ENCODE assay signal across 11 mouse cellular contexts in genomic region chr9:45501963-45502641, GRCm38 (mm10).
A peak's percentile ranks its signal among the peaks of the same experiment; 100 is the strongest.
DNase-seq lines count a peak whose midpoint lies in the region; TF ChIP-seq lines count a peak whose summit lies in the region.
"Had no signal": no experiment of that assay in that cellular context is flagged by ENCODE, and none has a peak within 500 bp of the region (broad histone marks: within the 10 kb centered on the region; RNA-seq: fewer than 3 reads in every experiment).

No protein-coding gene starts in this region.

- peak overlapping the region; percentile 12 for H3K27ac ChIP-seq in heart, embryonic 10.5 days
- peak overlapping the region; percentile 76 for H3K27ac ChIP-seq in ES-Bruce4 (ENCODE audit: insufficient read depth, low read length)
- H3K27ac ChIP-seq in forebrain, embryonic 10.5 days = peak overlapping the region; percentile 56

- peak; percentile 78 for DNase-seq in heart, embryonic 10.5 days (ENCODE audit: low spot score)
- DNase-seq in heart, postnatal 36 days = no peak
- DNase-seq in forebrain, embryonic 10.5 days (ENCODE audit: extremely low spot score, low spot score) = peak; percentile 53
- DNase-seq in lung, postnatal 36 days = peak; percentile 26
- no peak for DNase-seq in cerebellum, postnatal 36 days
- DNase-seq in left cerebral cortex, postnatal 4 days = no peak
- DNase-seq in cerebellum, adult 9-10 months = no peak
- DNase-seq: cerebellum, adult 11-12 months; layer of hippocampus, postnatal 36 days had no signal

- intact Hi-C loops in heart, postnatal 36 days (cut with DNase I) = no loop called here
- intact Hi-C loops in left cerebral cortex, postnatal 4 days (cut with DNase I) = no loop called here

- peaks cover 9% of the 10 kb centered on the region; the same call in 1 of the 2 replicates for H3K27me3 ChIP-seq in heart, embryonic 10.5 days (ENCODE audit: insufficient read depth, poor library complexity, severe bottlenecking)
- no peaks in the 10 kb centered on the region for H3K27me3 ChIP-seq in ES-Bruce4 (ENCODE audit: control insufficient read depth, insufficient read depth, low read length, poor library complexity, severe bottlenecking)
- H3K27me3 ChIP-seq in forebrain, embryonic 10.5 days (ENCODE audit: poor library complexity, severe bottlenecking) = peaks cover 54% of the 10 kb centered on the region

- WGBS in heart, embryonic 10.5 days = 20% methylated on average over 14 of the region's 14 CpGs
- 5% methylated on average over 14 of the region's 14 CpGs for WGBS in forebrain, embryonic 10.5 days

- H3K9ac ChIP-seq in ES-Bruce4 (ENCODE audit: low read depth, poor library complexity, severe bottlenecking) = no peak overlapping the region

- H3K4me1 ChIP-seq in heart, embryonic 10.5 days = peaks cover 48% of the 10 kb centered on the region
- H3K4me1 ChIP-seq in ES-Bruce4 (ENCODE audit: control insufficient read depth, insufficient read depth, low read length) = peaks cover 9% of the 10 kb centered on the region
- peaks cover 44% of the 10 kb centered on the region for H3K4me1 ChIP-seq in forebrain, embryonic 10.5 days

- TF ChIP-seq CTCF in ES-Bruce4 (IDR thresholded peaks at IDR 0.05; ENCODE audit: low read depth, low read length) = no peak

- peak; percentile 97 for TF ChIP-seq EP300 in ES-Bruce4 (IDR thresholded peaks at IDR 0.05; ENCODE audit: insufficient read depth, low read depth, low read length)

- no peak for TF ChIP-seq POLR2A in ES-Bruce4 (IDR thresholded peaks at IDR 0.05; ENCODE audit: insufficient read depth, low read length)

- H3K4me3 ChIP-seq in heart, embryonic 10.5 days = peak overlapping the region; percentile 9; the same call in 1 of the 2 replicates
- no peak overlapping the region for H3K4me3 ChIP-seq in ES-Bruce4 (ENCODE audit: low read depth, low read length)
- peak overlapping the region; percentile 19; the same call in 1 of the 2 replicates for H3K4me3 ChIP-seq in forebrain, embryonic 10.5 days
- H3K4me3 ChIP-seq: megakaryocyte, embryonic 14.5 days had no signal

- H3K36me3 ChIP-seq in heart, embryonic 10.5 days = no peaks in the 10 kb centered on the region
- no peaks in the 10 kb centered on the region for H3K36me3 ChIP-seq in ES-Bruce4 (ENCODE audit: control insufficient read depth, insufficient read depth, low read length, poor library complexity, severe bottlenecking)
- no peaks in the 10 kb centered on the region for H3K36me3 ChIP-seq in forebrain, embryonic 10.5 days (replicated peaks)

- no peaks in the 10 kb centered on the region for H3K9me3 ChIP-seq in heart, embryonic 10.5 days
- H3K9me3 ChIP-seq in ES-Bruce4 (replicated peaks; ENCODE audit: control insufficient read depth, insufficient read depth, low read length, poor library complexity, severe bottlenecking) = no peaks in the 10 kb centered on the region
- no peaks in the 10 kb centered on the region for H3K9me3 ChIP-seq in forebrain, embryonic 10.5 days
- H3K9me3 ChIP-seq: megakaryocyte, embryonic 14.5 days had no signal

Comparison
In these comparisons a context has a peak if more than half of its experiments do, and no peak if none do; other contexts are left out.
1. DNase-seq: peak in heart, embryonic 10.5 days (single experiment), forebrain, embryonic 10.5 days (single experiment) and lung, postnatal 36 days (single experiment); none in heart, postnatal 36 days (0 of 2), cerebellum, postnatal 36 days (0 of 2), left cerebral cortex, postnatal 4 days (single experiment) and cerebellum, adult 9-10 months (single experiment).
2. H3K27ac ChIP-seq: peak in every context shown above with its lines; median percentile 76 in ES-Bruce4; 56 in forebrain, embryonic 10.5 days; 12 in heart, embryonic 10.5 days.